Mouse (Mus musculus): ENCODE measurements around the gene Jdp2. TPM values are rescaled to one million over a fixed set of nuclear protein-coding genes. Genes with fewer than 3 reads are reported as not detected.
A peak's percentile ranks its signal among the peaks of the same experiment; 100 is the strongest.

Jdp2 gene
- 0.26 and 0.56 TPM in 2 replicates for polyA plus RNA-seq (2015; fragmentation: Nextera tagmentation; extraction: Ambion mirVana)

DNA sequence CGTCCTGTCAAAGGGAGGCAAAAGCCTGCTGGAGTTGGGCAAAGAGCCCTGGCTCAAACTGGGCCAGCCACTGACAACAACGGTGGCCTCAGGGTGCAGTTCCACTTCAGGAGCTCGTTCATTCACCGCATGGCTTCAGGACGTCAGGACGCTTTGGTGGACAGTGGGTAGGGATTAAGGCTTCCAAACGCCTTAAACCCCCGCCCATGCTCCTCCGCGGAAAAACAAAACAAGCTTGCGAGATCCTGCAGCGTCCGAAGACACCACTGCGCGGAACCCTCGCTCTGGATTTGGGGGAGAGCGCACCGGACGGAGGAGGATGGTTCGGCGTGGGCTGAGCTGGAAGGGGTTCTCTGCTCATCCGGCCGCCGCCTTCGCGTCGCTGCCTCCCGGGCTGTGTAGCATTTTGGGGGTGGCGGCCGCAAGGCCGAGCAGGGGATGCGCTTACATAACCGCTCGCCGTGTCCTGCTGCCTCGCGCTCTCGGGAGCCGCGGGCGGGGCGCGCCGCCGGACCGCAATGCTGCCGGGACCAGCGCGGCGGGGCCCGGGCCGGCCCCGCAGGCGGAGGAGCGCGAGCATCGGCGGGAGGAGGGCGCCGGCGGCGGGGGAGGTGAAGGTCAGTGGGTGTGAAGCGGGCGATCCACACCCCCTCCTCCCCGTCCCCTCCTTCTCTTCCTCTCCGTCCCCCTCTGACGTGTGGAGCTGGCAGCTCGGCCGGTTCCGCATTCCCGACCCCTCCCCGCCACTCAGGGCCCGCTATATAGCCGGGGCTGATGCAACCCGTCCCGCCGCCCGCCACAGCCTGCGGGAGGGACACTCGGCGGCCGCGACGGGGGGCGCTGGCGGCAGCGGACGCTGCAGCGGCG is at the start of gene Jdp2:
Gene Jdp2, plus strand, starts transcription at position 417 of the 867 bp plus-strand sequence.
- Histone ChIP-seq H3K4me1 (ENCODE audit: control insufficient read depth, insufficient read depth, low read depth, low read length) (peaks cover 23% of the 10 kb centered on the region), H3K9ac (ENCODE audit: low read depth, low read length) (peak within 1 kb of the TSS; percentile 96), H3K4me2 (ENCODE audit: low read length) (peak within 1 kb of the TSS; percentile 62), H3K27me3 (replicated peaks; ENCODE audit: control insufficient read depth, insufficient read depth, low read length) (no peaks in the 10 kb centered on the region), H3K9me3 (ENCODE audit: control insufficient read depth, low read length) (no peaks in the 10 kb centered on the region), H3K27ac (ENCODE audit: low read depth, low read length) (peak within 1 kb of the TSS; percentile 95), H3K36me3 (ENCODE audit: control insufficient read depth, insufficient read depth, low read length) (no peaks in the 10 kb centered on the region), H3K4me3 (ENCODE audit: low read length) (peak within 1 kb of the TSS; percentile 87)
- ATAC-seq: peak; percentile 89
- WGBS: 0% methylated on average over 50 of the region's 90 CpGs

DNA sequence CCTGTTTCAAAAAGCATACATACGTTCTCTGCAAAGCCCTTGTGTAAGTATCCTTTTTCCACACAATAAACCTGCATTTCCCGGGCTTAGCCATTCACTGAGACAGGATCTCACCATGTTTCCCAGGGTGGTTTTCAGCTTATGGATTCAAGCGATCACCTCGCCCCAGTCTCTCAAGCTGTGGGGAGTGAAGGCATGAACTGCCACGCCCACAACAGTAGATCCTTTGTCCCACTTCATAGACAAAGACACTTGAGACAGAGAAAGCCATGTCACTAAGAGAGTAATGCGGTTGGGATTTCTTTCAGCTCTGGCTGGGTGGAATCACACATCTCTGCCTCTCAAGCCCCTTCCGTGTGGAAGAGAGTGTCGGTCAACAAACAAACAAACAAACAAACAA is 49.2 kb upstream of the Jdp2 start:
- no peaks in the 10 kb centered on the region for H3K27me3 ChIP-seq (replicated peaks; ENCODE audit: control insufficient read depth, insufficient read depth, low read length)
- H3K4me2 ChIP-seq (ENCODE audit: low read length): no peak overlapping the region
- H3K9me3 ChIP-seq (ENCODE audit: control insufficient read depth, low read length): no peaks in the 10 kb centered on the region; the same call in 1 of the 2 replicates
- no peaks in the 10 kb centered on the region for H3K36me3 ChIP-seq (ENCODE audit: control insufficient read depth, insufficient read depth, low read length)
- H3K4me3 ChIP-seq (ENCODE audit: low read length): no peak overlapping the region
- 66% methylated on average over 8 of the region's 8 CpGs for WGBS
- no peak overlapping the region for H3K27ac ChIP-seq (ENCODE audit: low read depth, low read length)
- H3K4me1 ChIP-seq (ENCODE audit: control insufficient read depth, insufficient read depth, low read depth, low read length): no peaks in the 10 kb centered on the region
- no peak for ATAC-seq
- no peak overlapping the region for H3K9ac ChIP-seq (ENCODE audit: low read depth, low read length)

DNA sequence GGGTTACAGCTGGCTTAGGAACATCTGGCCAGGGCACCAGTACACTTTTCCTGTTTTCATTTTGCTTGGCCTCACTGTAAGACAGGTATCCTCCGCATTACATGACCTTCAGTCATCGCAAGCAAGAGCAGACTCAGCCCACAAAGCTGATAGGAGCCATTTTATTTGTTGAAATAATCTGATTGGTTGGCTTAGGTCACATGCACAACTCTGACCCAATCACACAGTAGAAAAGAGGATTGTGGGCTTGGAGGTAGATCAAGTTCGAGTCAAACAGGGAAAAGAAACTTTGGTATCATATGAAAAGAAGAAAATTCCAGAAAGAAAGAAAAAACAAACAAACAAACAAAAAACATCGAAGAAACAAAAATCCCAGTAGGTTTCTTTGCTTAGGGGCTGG is 48.4 kb upstream of the Jdp2 start:
- no peak overlapping the region for H3K27ac ChIP-seq (ENCODE audit: low read depth, low read length)
- H3K9ac ChIP-seq (ENCODE audit: low read depth, low read length): no peak overlapping the region
- H3K27me3 ChIP-seq (replicated peaks; ENCODE audit: control insufficient read depth, insufficient read depth, low read length): no peaks in the 10 kb centered on the region
- no peaks in the 10 kb centered on the region for H3K36me3 ChIP-seq (ENCODE audit: control insufficient read depth, insufficient read depth, low read length)
- H3K4me2 ChIP-seq (ENCODE audit: low read length): no peak overlapping the region
- ATAC-seq: no peak
- H3K4me3 ChIP-seq (ENCODE audit: low read length): no peak overlapping the region
- no peaks in the 10 kb centered on the region for H3K4me1 ChIP-seq (ENCODE audit: control insufficient read depth, insufficient read depth, low read depth, low read length)
- H3K9me3 ChIP-seq (ENCODE audit: control insufficient read depth, low read length): no peaks in the 10 kb centered on the region; the same call in 1 of the 2 replicates
- WGBS: 94% methylated on average over 4 of the region's 4 CpGs

DNA sequence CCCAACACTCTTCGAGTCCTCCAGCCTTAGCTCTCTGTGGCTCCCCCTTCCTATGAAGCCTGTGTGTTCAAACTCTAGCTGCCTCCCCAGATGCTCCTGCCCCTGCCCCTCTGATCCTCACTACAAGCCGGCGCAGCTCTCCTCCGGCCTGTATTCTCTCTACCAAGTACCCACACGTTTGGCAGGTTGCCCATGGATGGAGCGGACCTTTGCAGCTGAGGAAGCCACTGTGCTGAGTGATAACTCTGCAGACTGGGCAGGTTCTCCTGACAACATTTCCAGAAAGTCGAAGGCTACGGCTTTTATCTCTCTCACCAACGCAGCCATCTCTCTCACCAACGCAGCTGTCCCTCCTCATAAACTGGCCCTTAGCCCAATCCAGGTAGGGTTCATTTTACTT is 39.5 kb upstream of the Jdp2 start:
- Histone ChIP-seq H3K36me3 (ENCODE audit: control insufficient read depth, insufficient read depth, low read length) (no peaks in the 10 kb centered on the region), H3K4me1 (ENCODE audit: control insufficient read depth, insufficient read depth, low read depth, low read length) (no peaks in the 10 kb centered on the region), H3K27me3 (replicated peaks; ENCODE audit: control insufficient read depth, insufficient read depth, low read length) (no peaks in the 10 kb centered on the region), H3K27ac (ENCODE audit: low read depth, low read length) (no peak overlapping the region), H3K4me3 (ENCODE audit: low read length) (no peak overlapping the region), H3K9ac (ENCODE audit: low read depth, low read length) (no peak overlapping the region), H3K9me3 (ENCODE audit: control insufficient read depth, low read length) (no peaks in the 10 kb centered on the region), H3K4me2 (ENCODE audit: low read length) (no peak overlapping the region)
- 71% methylated on average over 10 of the region's 10 CpGs for WGBS
- no peak for ATAC-seq

DNA sequence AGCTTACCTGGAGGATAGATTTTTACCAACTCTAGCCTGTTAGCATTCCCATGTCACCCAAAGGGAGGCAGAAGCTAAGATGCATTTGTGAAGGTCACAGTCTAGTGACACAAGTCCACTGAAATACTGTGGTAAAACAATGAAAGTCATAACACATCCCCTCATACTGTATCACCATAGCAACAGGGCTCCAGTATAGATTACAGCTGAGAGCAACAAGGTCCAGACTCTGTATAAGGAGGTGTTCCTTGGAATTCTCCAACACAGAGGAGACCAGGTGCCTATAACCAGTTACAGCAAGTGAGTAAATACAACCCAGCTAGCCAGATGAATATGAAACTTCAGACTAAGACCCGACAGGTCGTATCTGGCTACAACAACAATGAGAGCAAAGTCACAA is 33.4 kb upstream of the Jdp2 start:
- Histone ChIP-seq H3K4me3 (ENCODE audit: low read length) (no peak overlapping the region), H3K9me3 (ENCODE audit: control insufficient read depth, low read length) (no peaks in the 10 kb centered on the region), H3K36me3 (ENCODE audit: control insufficient read depth, insufficient read depth, low read length) (no peaks in the 10 kb centered on the region), H3K4me1 (ENCODE audit: control insufficient read depth, insufficient read depth, low read depth, low read length) (peaks cover 3% of the 10 kb centered on the region), H3K27me3 (replicated peaks; ENCODE audit: control insufficient read depth, insufficient read depth, low read length) (no peaks in the 10 kb centered on the region), H3K27ac (ENCODE audit: low read depth, low read length) (no peak overlapping the region), H3K9ac (ENCODE audit: low read depth, low read length) (no peak overlapping the region), H3K4me2 (ENCODE audit: low read length) (no peak overlapping the region)
- peak; percentile 67; the same call in 1 of the 2 replicates for ATAC-seq
- 84% methylated on average over 2 of the region's 2 CpGs for WGBS

DNA sequence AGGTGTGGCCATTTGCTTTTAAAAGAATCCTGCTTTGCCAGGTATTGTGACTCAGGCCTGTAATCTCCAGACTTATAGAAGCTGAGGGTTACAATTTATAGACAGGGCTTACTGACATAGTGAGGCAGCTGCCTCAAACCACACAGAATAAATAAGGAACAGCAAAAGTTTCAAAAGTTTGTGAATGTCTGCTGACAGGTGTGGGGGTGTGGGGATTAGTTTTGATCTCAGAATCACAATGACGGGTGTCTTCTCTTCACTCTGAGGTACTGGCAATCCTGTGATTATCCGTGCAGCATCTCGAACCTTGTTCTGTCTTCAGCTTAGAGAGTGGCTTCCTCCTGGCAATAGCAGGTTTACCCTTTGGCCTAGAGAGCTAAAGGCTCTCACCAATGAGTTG is 30.5 kb upstream of the Jdp2 start:
- WGBS: 91% methylated on average over 3 of the region's 3 CpGs
- Histone ChIP-seq H3K36me3 (ENCODE audit: control insufficient read depth, insufficient read depth, low read length) (no peaks in the 10 kb centered on the region), H3K9me3 (ENCODE audit: control insufficient read depth, low read length) (no peaks in the 10 kb centered on the region), H3K27ac (ENCODE audit: low read depth, low read length) (no peak overlapping the region), H3K4me3 (ENCODE audit: low read length) (no peak overlapping the region), H3K9ac (ENCODE audit: low read depth, low read length) (no peak overlapping the region), H3K4me1 (ENCODE audit: control insufficient read depth, insufficient read depth, low read depth, low read length) (peaks cover 6% of the 10 kb centered on the region), H3K4me2 (ENCODE audit: low read length) (no peak overlapping the region), H3K27me3 (replicated peaks; ENCODE audit: control insufficient read depth, insufficient read depth, low read length) (no peaks in the 10 kb centered on the region)
- ATAC-seq: no peak

DNA sequence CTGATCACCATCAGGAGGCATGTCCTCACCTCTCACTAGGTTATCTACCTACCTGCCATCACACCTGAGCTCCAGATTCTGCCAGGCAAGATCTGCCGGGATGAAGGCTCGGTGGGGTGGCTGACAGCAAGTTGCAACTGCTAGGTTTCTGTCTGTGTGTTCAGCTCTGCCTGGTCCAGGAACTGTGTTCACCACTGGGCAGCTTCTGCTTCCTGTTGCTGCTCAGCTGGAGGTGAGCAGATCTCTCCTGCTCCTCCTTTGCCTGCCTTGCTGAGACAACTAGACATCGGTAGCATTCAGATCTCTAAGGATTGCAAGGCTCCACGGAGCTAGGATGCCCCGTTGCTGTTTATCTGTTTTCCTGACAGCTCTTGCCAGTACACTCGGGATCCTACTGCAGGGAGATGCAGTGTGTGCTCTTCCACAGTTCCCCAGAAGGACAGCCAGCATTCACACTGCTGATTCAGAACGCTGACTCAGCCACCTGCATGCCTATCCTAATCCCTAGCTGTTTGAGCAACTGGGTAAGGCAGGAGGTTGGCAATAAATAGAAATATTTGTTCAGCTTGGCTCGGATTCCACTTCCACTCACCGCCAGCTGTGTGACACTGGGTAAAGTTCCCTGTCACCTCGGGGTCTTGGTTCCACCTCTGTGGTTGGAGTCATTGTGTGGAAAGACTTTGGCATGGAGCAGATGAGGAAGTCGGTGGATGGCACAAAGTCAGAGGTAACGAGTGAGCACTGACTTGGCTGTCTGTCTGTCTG is 29.3 kb upstream of the Jdp2 start:
- 0 out of 2 replicates have a peak overlapping the region, but pooled peaks have one; percentile 13 for H3K27ac ChIP-seq (ENCODE audit: low read depth, low read length)
- ATAC-seq: no peak

DNA sequence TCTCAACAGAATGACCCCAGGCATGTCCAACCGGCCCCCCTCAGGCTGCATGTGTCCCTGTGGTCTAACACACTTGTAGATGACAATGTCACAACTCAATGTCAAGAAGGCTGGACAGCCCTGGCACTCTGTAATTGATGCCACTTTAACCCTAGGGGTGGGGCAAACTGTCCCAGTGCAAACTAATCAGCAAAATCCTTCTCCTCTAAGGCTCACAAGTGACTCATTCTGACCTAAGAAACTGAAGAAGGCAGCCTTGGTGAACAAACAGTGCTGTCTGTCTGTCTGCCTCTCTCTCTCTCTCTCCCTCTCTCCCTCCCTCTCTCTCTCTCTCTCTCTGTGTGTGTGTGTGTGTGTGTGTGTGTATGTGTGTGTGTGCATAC is 28.7 kb upstream of the Jdp2 start:
- H3K9me3 ChIP-seq (ENCODE audit: control insufficient read depth, low read length): no peaks in the 10 kb centered on the region
- WGBS: 56% methylated on average over 1 of the region's 1 CpGs
- no peak overlapping the region for H3K4me2 ChIP-seq (ENCODE audit: low read length)
- H3K27ac ChIP-seq (ENCODE audit: low read depth, low read length): no peak overlapping the region
- peaks cover 6% of the 10 kb centered on the region for H3K4me1 ChIP-seq (ENCODE audit: control insufficient read depth, insufficient read depth, low read depth, low read length)
- no peak for ATAC-seq
- H3K9ac ChIP-seq (ENCODE audit: low read depth, low read length): no peak overlapping the region
- no peaks in the 10 kb centered on the region for H3K36me3 ChIP-seq (ENCODE audit: control insufficient read depth, insufficient read depth, low read length)
- no peaks in the 10 kb centered on the region for H3K27me3 ChIP-seq (replicated peaks; ENCODE audit: control insufficient read depth, insufficient read depth, low read length)
- H3K4me3 ChIP-seq (ENCODE audit: low read length): no peak overlapping the region

More for the DNA sequence above, 29.3 kb upstream of the Jdp2 start:
- Histone ChIP-seq H3K4me3 (ENCODE audit: low read length) (no peak overlapping the region), H3K27me3 (replicated peaks; ENCODE audit: control insufficient read depth, insufficient read depth, low read length) (no peaks in the 10 kb centered on the region), H3K4me2 (ENCODE audit: low read length) (no peak overlapping the region), H3K36me3 (ENCODE audit: control insufficient read depth, insufficient read depth, low read length) (no peaks in the 10 kb centered on the region), H3K9me3 (ENCODE audit: control insufficient read depth, low read length) (no peaks in the 10 kb centered on the region), H3K9ac (ENCODE audit: low read depth, low read length) (no peak overlapping the region), H3K4me1 (ENCODE audit: control insufficient read depth, insufficient read depth, low read depth, low read length) (peaks cover 6% of the 10 kb centered on the region)
- 59% methylated on average over 12 of the region's 12 CpGs for WGBS

DNA sequence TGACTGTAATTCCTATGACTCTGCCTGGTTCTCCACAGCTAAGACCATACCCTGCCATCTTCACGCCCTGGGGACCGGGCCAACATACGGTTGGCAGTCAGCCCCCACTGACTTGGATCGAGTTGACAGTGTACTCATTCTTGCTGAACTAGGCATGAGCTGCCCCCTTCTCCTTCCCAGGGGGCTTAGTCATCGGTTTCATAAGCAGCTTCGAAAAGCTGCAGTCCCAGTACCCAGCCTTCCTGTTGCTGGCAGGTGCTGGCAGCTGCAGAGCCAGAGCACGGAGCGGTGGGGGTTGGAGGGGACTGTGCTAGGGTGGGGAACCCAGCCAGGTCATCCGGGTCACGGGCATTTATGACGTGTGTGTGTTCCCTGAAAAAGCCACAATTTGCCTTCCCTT is 27.5 kb upstream of the Jdp2 start:
- Histone ChIP-seq H3K4me3 (ENCODE audit: low read length) (no peak overlapping the region), H3K27ac (ENCODE audit: low read depth, low read length) (peak overlapping the region; percentile 4; the same call in 1 of the 2 replicates)
- ATAC-seq: peak; percentile 48

More for the DNA sequence above, 27.5 kb upstream of the Jdp2 start:
- H3K4me2 ChIP-seq (ENCODE audit: low read length): no peak overlapping the region
- no peaks in the 10 kb centered on the region for H3K9me3 ChIP-seq (ENCODE audit: control insufficient read depth, low read length)
- H3K4me1 ChIP-seq (ENCODE audit: control insufficient read depth, insufficient read depth, low read depth, low read length): peaks cover 6% of the 10 kb centered on the region
- WGBS: 55% methylated on average over 11 of the region's 11 CpGs
- no peaks in the 10 kb centered on the region for H3K27me3 ChIP-seq (replicated peaks; ENCODE audit: control insufficient read depth, insufficient read depth, low read length)
- H3K36me3 ChIP-seq (ENCODE audit: control insufficient read depth, insufficient read depth, low read length): no peaks in the 10 kb centered on the region
- no peak overlapping the region for H3K9ac ChIP-seq (ENCODE audit: low read depth, low read length)
